Mouse (Mus musculus) right cerebral cortex, postnatal 10 days (tissue): ENCODE measurements around the gene Zfp609.

ENCODE experiments used
- DNase-seq, 2 experiments: peaks; one replicate each; pipeline ENCODE4 v3.0.0; 2021; ENCODE audit warnings: low spot score in 2 of 2

Zfp609 gene

GRCm38 (mm10) chr9:65827344-65828015 is at the start of gene Zfp609:
Zfp609 (minus strand) TSS chr9:65827564.
- peak; percentile 96 to 97 for DNase-seq

- no peak for DNase-seq
Observed at GRCm38 (mm10) chr9:65859656-65860055, 32.3 kb upstream of the Zfp609 start.

- no peak for DNase-seq
Observed at GRCm38 (mm10) chr9:65850203-65850602, 22.8 kb upstream of the Zfp609 start.

- DNase-seq = no peak
Observed at GRCm38 (mm10) chr9:65848154-65848553, 20.8 kb upstream of the Zfp609 start.

- DNase-seq = peak in 1 of 2 experiments; percentile 48
Observed at GRCm38 (mm10) chr9:65844421-65845165, 17.2 kb upstream of the Zfp609 start.

- no peak for DNase-seq
Observed at GRCm38 (mm10) chr9:65839841-65840240, 12.5 kb upstream of the Zfp609 start.

- no peak for DNase-seq
Observed at GRCm38 (mm10) chr9:65836916-65837315, 9.6 kb upstream of the Zfp609 start.

GRCm38 (mm10) chr9:65834628-65835354 is 7.4 kb upstream of the Zfp609 start:
- DNase-seq = no peak

GRCm38 (mm10) chr9:65833640-65834039 is 6.3 kb upstream of the Zfp609 start:
- DNase-seq = no peak

- no peak for DNase-seq
Observed at GRCm38 (mm10) chr9:65833230-65833629, 5.9 kb upstream of the Zfp609 start.

- no peak for DNase-seq
Observed at GRCm38 (mm10) chr9:65832041-65832440, 4.7 kb upstream of the Zfp609 start.

GRCm38 (mm10) chr9:65831164-65831563 is 3.8 kb upstream of the Zfp609 start:
- DNase-seq = no peak

- DNase-seq = peak in 1 of 2 experiments; percentile 59
Observed at GRCm38 (mm10) chr9:65830255-65830654, 2.9 kb upstream of the Zfp609 start.

- no peak for DNase-seq
Observed at GRCm38 (mm10) chr9:65829410-65829809, 2.0 kb upstream of the Zfp609 start.

GRCm38 (mm10) chr9:65828511-65828910 is 1.1 kb upstream of the Zfp609 start:
- no peak for DNase-seq

GRCm38 (mm10) chr9:65828016-65828403 is 646 bp upstream of the Zfp609 start:
- no peak for DNase-seq

- DNase-seq = peak; percentile 49 to 62
Observed at GRCm38 (mm10) chr9:65826588-65827343, 598 bp downstream of the Zfp609 start.

- DNase-seq = no peak
Observed at GRCm38 (mm10) chr9:65826226-65826587, 1.2 kb downstream of the Zfp609 start.

GRCm38 (mm10) chr9:65823716-65824462 is 3.5 kb downstream of the Zfp609 start:
- no peak for DNase-seq

GRCm38 (mm10) chr9:65822011-65822410 is 5.4 kb downstream of the Zfp609 start:
- DNase-seq = no peak

- DNase-seq = no peak
Observed at GRCm38 (mm10) chr9:65820301-65820700, 7.1 kb downstream of the Zfp609 start.
